Mouse (Mus musculus) midbrain, embryonic 16.5 days (tissue): ENCODE measurements around the gene Eid3. TPM values are rescaled to one million over a fixed set of nuclear protein-coding genes. Genes with fewer than 3 reads are reported as not detected.

Source experiments
- ATAC-seq: fragments of 200-750 bp; cut with Nextera tagmentation; 2 replicates; pipeline ENCODE4 v1.8.0; 2017; ENCODE audit warnings: moderate TSS enrichment
- H3K27ac ChIP-seq: fragments of 300-500 bp; sonication (generic); 2 replicates; pipeline ENCODE4 v1.5.1; 2014; ENCODE audit warnings: mild to moderate bottlenecking, low read length, mixed read lengths
- H3K27me3 ChIP-seq: fragments of 300-500 bp; sonication (generic); 2 replicates; pipeline ENCODE4 v1.6.1; 2014; ENCODE audit warnings: low read depth, low read length, mixed read lengths; ENCODE audit not compliant: control insufficient read depth, insufficient read depth
- H3K36me3 ChIP-seq: fragments of 300-500 bp; sonication (generic); 2 replicates; pipeline ENCODE4 v1.6.1; 2014; ENCODE audit warnings: mild to moderate bottlenecking, low read length, moderate library complexity, mixed read lengths; ENCODE audit not compliant: control insufficient read depth, insufficient read depth
- H3K4me1 ChIP-seq: fragments of 300-500 bp; sonication (generic); 2 replicates; pipeline ENCODE4 v1.6.1; 2014; ENCODE audit warnings: mild to moderate bottlenecking, low read length, mixed read lengths; ENCODE audit not compliant: control insufficient read depth, insufficient read depth
- H3K4me2 ChIP-seq: fragments of 300-500 bp; sonication (generic); 2 replicates; pipeline ENCODE4 v1.6.1; 2014; ENCODE audit warnings: mild to moderate bottlenecking, low read length, mixed read lengths
- H3K4me3 ChIP-seq: fragments of 300-500 bp; sonication (generic); 2 replicates; pipeline ENCODE4 v1.5.1; 2014; ENCODE audit warnings: low read depth, mild to moderate bottlenecking, low read length, moderate library complexity, mixed read lengths
- H3K9ac ChIP-seq: fragments of 300-500 bp; sonication (generic); 2 replicates; pipeline ENCODE4 v1.6.1; 2014; ENCODE audit warnings: low read depth, low read length, mixed read lengths
- H3K9me3 ChIP-seq: fragments of 300-500 bp; sonication (generic); replicated peaks from 2 replicates; pipeline ENCODE4 v1.6.1; 2014; ENCODE audit warnings: mild to moderate bottlenecking, low read length, mixed read lengths; ENCODE audit not compliant: control insufficient read depth, poor library complexity, severe bottlenecking
- WGBS: fragments of 180-500 bp; shearing (Covaris S2); extraction: QIAGEN DNeasy Blood & Tissue Kit; methylation state at CpG from one replicate; pipeline ENCODE4 v1.1.7; 2014; 5-methylcytosine and 5-hydroxymethylcytosine counted together
- polyA plus RNA-seq: library from polyadenylated mRNA; unstranded; fragments of >200 nt; fragmentation: Nextera tagmentation; extraction: Ambion mirVana; gene quantifications from 2 replicates; pipeline ENCODE4 v1.2.1, GENCODE M21; 2015

The Eid3 gene
- polyA plus RNA-seq, 1 experiment from 2014 or later = 0.36 TPM

- Histone ChIP-seq H3K4me2 (no peak overlapping the region), H3K36me3 (peaks cover 38% of the 10 kb centered on the region), H3K27ac (no peak overlapping the region), H3K27me3 (no peaks in the 10 kb centered on the region), H3K9me3 (no peaks in the 10 kb centered on the region), H3K4me1 (peaks cover 3% of the 10 kb centered on the region; the same call in 1 of the 2 replicates), H3K9ac (no peak overlapping the region), H3K4me3 (no peak overlapping the region)
- ATAC-seq = no peak
- WGBS = 93% methylated on average over 10 of the region's 10 CpGs
Observed at GRCm38 (mm10) chr10:82875446-82875845, 9.0 kb downstream of the Eid3 start.

GRCm38 (mm10) chr10:82876076-82876796, 9.8 kb downstream of the Eid3 start:
- Histone ChIP-seq H3K4me1 (peaks cover 3% of the 10 kb centered on the region; the same call in 1 of the 2 replicates), H3K9ac (no peak overlapping the region), H3K4me2 (no peak overlapping the region), H3K4me3 (no peak overlapping the region), H3K27ac (no peak overlapping the region), H3K9me3 (no peaks in the 10 kb centered on the region), H3K27me3 (no peaks in the 10 kb centered on the region), H3K36me3 (peaks cover 38% of the 10 kb centered on the region)
- WGBS = 83% methylated on average over 16 of the region's 16 CpGs
- no peak for ATAC-seq

- no peak overlapping the region for H3K27ac ChIP-seq
- no peak overlapping the region for H3K9ac ChIP-seq
- WGBS = 94% methylated on average over 6 of the region's 6 CpGs
- no peak for ATAC-seq
- H3K27me3 ChIP-seq = no peaks in the 10 kb centered on the region
- no peaks in the 10 kb centered on the region for H3K4me1 ChIP-seq
- no peak overlapping the region for H3K4me3 ChIP-seq
- peaks cover 39% of the 10 kb centered on the region for H3K36me3 ChIP-seq
- no peak overlapping the region for H3K4me2 ChIP-seq
- H3K9me3 ChIP-seq = no peaks in the 10 kb centered on the region
Observed at GRCm38 (mm10) chr10:82887354-82887753, 20.9 kb downstream of the Eid3 start.

GRCm38 (mm10) chr10:82888576-82888975, 22.1 kb downstream of the Eid3 start:
- H3K27me3 ChIP-seq = no peaks in the 10 kb centered on the region
- no peak overlapping the region for H3K4me2 ChIP-seq
- no peak overlapping the region for H3K27ac ChIP-seq
- no peaks in the 10 kb centered on the region for H3K4me1 ChIP-seq
- no peak overlapping the region for H3K9ac ChIP-seq
- no peaks in the 10 kb centered on the region for H3K9me3 ChIP-seq
- H3K4me3 ChIP-seq = no peak overlapping the region
- ATAC-seq = no peak
- peaks cover 31% of the 10 kb centered on the region for H3K36me3 ChIP-seq
- WGBS = 90% methylated on average over 8 of the region's 8 CpGs

- Histone ChIP-seq H3K4me3 (no peak overlapping the region), H3K36me3 (peaks cover 25% of the 10 kb centered on the region), H3K4me2 (no peak overlapping the region), H3K9ac (no peak overlapping the region), H3K27me3 (no peaks in the 10 kb centered on the region), H3K4me1 (0 out of 2 replicates have a peak, but pooled peaks cover 3% of the 10 kb centered on the region), H3K9me3 (no peaks in the 10 kb centered on the region), H3K27ac (no peak overlapping the region)
- no peak for ATAC-seq
- 72% methylated on average over 9 of the region's 9 CpGs for WGBS
Observed at GRCm38 (mm10) chr10:82889447-82889973, 23.1 kb downstream of the Eid3 start.

- Histone ChIP-seq H3K27ac (no peak overlapping the region), H3K9ac (no peak overlapping the region), H3K4me2 (no peak overlapping the region), H3K27me3 (no peaks in the 10 kb centered on the region), H3K9me3 (no peaks in the 10 kb centered on the region), H3K36me3 (peaks cover 16% of the 10 kb centered on the region), H3K4me1 (0 out of 2 replicates have a peak, but pooled peaks cover 3% of the 10 kb centered on the region), H3K4me3 (no peak overlapping the region)
- 88% methylated on average over 2 of the region's 2 CpGs for WGBS
- no peak for ATAC-seq
Observed at GRCm38 (mm10) chr10:82890936-82891335, 24.5 kb downstream of the Eid3 start.

GRCm38 (mm10) chr10:82891427-82891826, 25.0 kb downstream of the Eid3 start:
- no peak for ATAC-seq
- no peak overlapping the region for H3K4me3 ChIP-seq
- no peaks in the 10 kb centered on the region for H3K27me3 ChIP-seq
- no peaks in the 10 kb centered on the region for H3K9me3 ChIP-seq
- no peak overlapping the region for H3K27ac ChIP-seq
- H3K9ac ChIP-seq = no peak overlapping the region
- H3K4me2 ChIP-seq = no peak overlapping the region
- peaks cover 21% of the 10 kb centered on the region for H3K36me3 ChIP-seq
- 78% methylated on average over 7 of the region's 7 CpGs for WGBS
- 0 out of 2 replicates have a peak, but pooled peaks cover 3% of the 10 kb centered on the region for H3K4me1 ChIP-seq

GRCm38 (mm10) chr10:82892442-82893055, 26.1 kb downstream of the Eid3 start:
- H3K27ac ChIP-seq = no peak overlapping the region
- ATAC-seq = no peak
- no peak overlapping the region for H3K4me2 ChIP-seq
- H3K36me3 ChIP-seq = peaks cover 16% of the 10 kb centered on the region
- 92% methylated on average over 9 of the region's 9 CpGs for WGBS
- H3K4me1 ChIP-seq = 0 out of 2 replicates have a peak, but pooled peaks cover 3% of the 10 kb centered on the region
- H3K9me3 ChIP-seq = no peaks in the 10 kb centered on the region
- H3K9ac ChIP-seq = no peak overlapping the region
- H3K4me3 ChIP-seq = no peak overlapping the region
- H3K27me3 ChIP-seq = no peaks in the 10 kb centered on the region
